In the genomic region with DNA sequence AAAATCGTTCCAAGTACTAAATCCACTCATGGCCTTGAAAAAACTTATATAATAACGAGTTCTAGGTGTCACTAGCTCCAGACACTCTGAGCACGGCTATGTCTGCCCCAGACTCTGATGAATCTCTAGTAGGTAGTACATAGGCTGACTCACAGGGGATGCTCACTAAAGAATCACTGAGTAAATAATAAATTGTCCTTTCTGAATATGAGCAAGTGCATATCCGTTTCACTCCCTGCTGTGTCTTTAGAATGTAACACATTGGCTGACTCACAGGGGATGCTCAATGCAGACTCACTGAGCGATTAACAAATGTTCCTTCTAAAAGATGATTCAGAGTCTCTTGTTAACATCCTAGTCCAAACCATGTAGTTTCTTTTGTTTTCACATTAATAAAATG, we compare ENCODE assay signal across 32 mouse cellular contexts. TPM values are rescaled to one million over a fixed set of nuclear protein-coding genes. Genes with fewer than 3 reads are reported as not detected.
DNase-seq lines count a peak whose midpoint lies in the region; ATAC-seq and TF ChIP-seq lines count a peak whose summit lies in the region.
"Had no signal": no experiment of that assay in that cellular context is flagged by ENCODE, and none has a peak within 500 bp of the region (broad histone marks: within the 10 kb centered on the region; RNA-seq: fewer than 3 reads in every experiment).

No protein-coding gene starts in this region.

- no peak for TF ChIP-seq POLR2A in heart, adult 2 months (IDR thresholded peaks at IDR 0.05; ENCODE audit: insufficient read depth, low read depth, low read length)

- no peaks in the 10 kb centered on the region for H3K27me3 ChIP-seq in Patski
- no peaks in the 10 kb centered on the region for H3K27me3 ChIP-seq in heart, adult 2 months (ENCODE audit: control insufficient read depth, insufficient read depth, low read length)
- H3K27me3 ChIP-seq: CH12.LX; embryonic facial prominence, embryonic 15.5 days; forebrain, embryonic 15.5 days; heart, embryonic 12.5 days; limb, embryonic 12.5 days; midbrain, embryonic 12.5 days had no signal

- no peaks in the 10 kb centered on the region for H3K4me1 ChIP-seq in heart, adult 2 months (ENCODE audit: control insufficient read depth, insufficient read depth, low read length)
- H3K4me1 ChIP-seq: embryonic facial prominence, embryonic 15.5 days; forebrain, embryonic 15.5 days; heart, embryonic 12.5 days; limb, embryonic 12.5 days; midbrain, embryonic 12.5 days had no signal

- CTCF ChIA-PET in Patski (lab: Charles Lee), result no interaction called here

- TF ChIP-seq EP300 in heart, adult 2 months (IDR thresholded peaks at IDR 0.05; ENCODE audit: insufficient read depth, low read depth, low read length), result no peak

- H3K9ac ChIP-seq in heart, adult 2 months (ENCODE audit: low read depth, low read length), result no peak overlapping the region
- H3K9ac ChIP-seq: embryonic facial prominence, embryonic 15.5 days; forebrain, embryonic 15.5 days; heart, embryonic 12.5 days; limb, embryonic 12.5 days; liver, postnatal 0 days; midbrain, embryonic 12.5 days had no signal

- 75% methylated on average over 5 of the region's 5 CpGs for WGBS in heart, adult 2 months

- H3K4me3 ChIP-seq in heart, adult 2 months, result no peak overlapping the region
- H3K4me3 ChIP-seq: embryonic facial prominence, embryonic 15.5 days; forebrain, embryonic 15.5 days; heart, embryonic 12.5 days; layer of hippocampus, adult 2 months; left cerebral cortex, adult 2 months; limb, embryonic 12.5 days; midbrain, embryonic 12.5 days had no signal

- H3K79me2 ChIP-seq in heart, adult 2 months (replicated peaks; ENCODE audit: control insufficient read depth, insufficient read depth, low read length), result no peaks in the 10 kb centered on the region

- intact Hi-C loops in heart, adult 2 months (cut with DNase I), result no loop called here

- no peak for TF ChIP-seq CTCF in Patski (IDR thresholded peaks at IDR 0.05)
- TF ChIP-seq CTCF in heart, adult 2 months (IDR thresholded peaks at IDR 0.05), result no peak

- POLR2A ChIA-PET in Patski (lab: Charles Lee), result no interaction called here

- in situ Hi-C loops in Patski (cut with MboI; ENCODE audit: low pct_unique_long_range_greater_than_20kb), result no loop called here

- H3K27ac ChIP-seq in heart, adult 2 months, result no peak overlapping the region
- H3K27ac ChIP-seq: embryonic facial prominence, embryonic 15.5 days; forebrain, embryonic 15.5 days; hindbrain, postnatal 0 days; layer of hippocampus, adult 2 months; left cerebral cortex, adult 2 months; limb, embryonic 12.5 days; midbrain, embryonic 12.5 days had no signal

- no peaks in the 10 kb centered on the region for H3K36me3 ChIP-seq in heart, adult 2 months (ENCODE audit: control insufficient read depth, insufficient read depth, low read length)
- H3K36me3 ChIP-seq: embryonic facial prominence, embryonic 15.5 days; forebrain, embryonic 15.5 days; G1E; heart, embryonic 12.5 days; limb, embryonic 12.5 days; midbrain, embryonic 12.5 days had no signal

- ATAC-seq in Patski, result peak; percentile 91
- ATAC-seq: forebrain, embryonic 15.5 days; hindbrain, postnatal 0 days; intestine, embryonic 16.5 days; liver, postnatal 0 days had no signal

- peak; percentile 19 to 53 for DNase-seq in frontal cortex, adult 2 months (ENCODE audit: extremely low spot score in 1 of 2, low spot score in 1 of 2)
- DNase-seq in frontal cortex, postnatal 25 days (ENCODE audit: low spot score in 2 of 2), result no peak
- peak; percentile 48 for DNase-seq in right cerebral cortex, adult 18-20 months
- no peak for DNase-seq in right cerebral cortex, postnatal 4 days
- DNase-seq in Patski (ENCODE audit: low read depth, low spot score), result peak; percentile 68
- no peak for DNase-seq in heart, adult 2 months
- no peak for DNase-seq in cerebellum, postnatal 10 days
- DNase-seq: adrenal gland, postnatal 14 days; cerebellum, adult 9-10 months; gastrocnemius, postnatal 14 days; heart, adult 11 months; heart, postnatal 10 days; kidney, adult 9 months; kidney, postnatal 14 days; liver, postnatal 0 days; lung, postnatal 10 days; thymus, adult 2 months; thymus, postnatal 4 days had no signal

RNA-seq across cellular contexts. Expression of a gene that starts 52.1 kb away (rescaled TPM):
- 1.2 and 1.6 TPM in 2 replicates for polyA plus RNA-seq in frontal cortex, adult 2 months (2012; rRNA removed)
- not detected for polyA plus RNA-seq in Patski (2021)
- total RNA-seq in heart, adult 2 months (2021), result under 1 TPM; 0.73 to 0.86 TPM
- polyA plus RNA-seq in heart, adult 2 months (2012; rRNA removed), result 0.85 and 0.86 TPM in 2 replicates
- total RNA-seq: CH12.LX; common myeloid progenitor, adult 5-6 weeks; megakaryocyte, adult 5-6 weeks; neutrophil, adult 5-6 weeks had no signal

Comparison
In these comparisons a context has a peak if more than half of its experiments do, and no peak if none do; other contexts are left out.
1. DNase-seq: peak in frontal cortex, adult 2 months (2 of 2), right cerebral cortex, adult 18-20 months (single experiment) and Patski (single experiment); none in frontal cortex, postnatal 25 days (0 of 2), right cerebral cortex, postnatal 4 days (single experiment), heart, adult 2 months (0 of 2) and cerebellum, postnatal 10 days (0 of 2).